ENCODE assay signal across 8 mouse cellular contexts in genomic region chr10:123076245-123077023, GRCm38 (mm10). TPM values are rescaled to one million over a fixed set of nuclear protein-coding genes. Genes with fewer than 3 reads are reported as not detected.
DNase-seq lines count a peak whose midpoint lies in the region; ATAC-seq and TF ChIP-seq lines count a peak whose summit lies in the region.

TSS of gene Mon2 (minus strand) at chr10:123076505.

- H3K4me3 ChIP-seq in cortical plate, adult 2 months (ENCODE audit: insufficient read depth, low read length), result peak within 1 kb of the TSS; percentile 51

- peak within 1 kb of the TSS; percentile 75 for H3K27ac ChIP-seq in cortical plate, adult 2 months (ENCODE audit: insufficient read depth, low read length)

- peak; percentile 99 for ATAC-seq in activated CD4-positive, CD25-positive, alpha-beta regulatory T cell, adult 4 months
- ATAC-seq in megakaryocyte progenitor cell, adult 5-6 weeks (replicated peaks; ENCODE audit: poor library complexity), result peak; percentile 96

- H3K4me1 ChIP-seq in cortical plate, adult 2 months (ENCODE audit: control insufficient read depth, insufficient read depth, low read length), result peaks cover 4% of the 10 kb centered on the region; the same call in 1 of the 2 replicates

- no peak for TF ChIP-seq CTCF in cortical plate, adult 2 months (IDR thresholded peaks at IDR 0.05; ENCODE audit: extremely low read depth, insufficient read depth, low read length)

- peak; percentile 96 for DNase-seq in gastrocnemius, postnatal 10 days
- peak; percentile 98 for DNase-seq in induced T-regulatory cell, adult 2 months (ENCODE audit: low read depth)
- DNase-seq in left cerebral cortex, adult 9 months (ENCODE audit: low spot score in 2 of 2), result peak; percentile 89 to 95
- peak; percentile 98 for DNase-seq in right cerebral cortex, postnatal 14 days
- peak; percentile 94 to 96 for DNase-seq in urinary bladder, postnatal 36 days (ENCODE audit: low spot score in 2 of 2)

- peak; percentile 74; the same call in 1 of the 2 replicates for TF ChIP-seq POLR2A in cortical plate, adult 2 months (IDR thresholded peaks at IDR 0.05; ENCODE audit: extremely low read depth, insufficient read depth, low read length)

RNA-seq across cellular contexts. Expression of gene Mon2, which starts in this region (rescaled TPM):
- 10 to 100 TPM; 17.2 to 22.6 TPM for polyA plus RNA-seq in activated CD4-positive, CD25-positive, alpha-beta regulatory T cell, adult 4 months (2017; shearing (Covaris generic))
- polyA plus RNA-seq in cortical plate, adult 2 months (2012; rRNA removed), result 53.6 and 57.9 TPM in 2 replicates
- total RNA-seq in gastrocnemius, postnatal 10 days (2021), result 10 to 100 TPM; 47.7 to 56.5 TPM
- total RNA-seq in megakaryocyte progenitor cell, adult 5-6 weeks (2015), result 25.6 and 45.4 TPM in 2 replicates
- total RNA-seq in megakaryocyte progenitor cell, adult 5-6 weeks (2017), result 35.9 and 48.0 TPM in 2 replicates

Comparison
In these comparisons a context has a peak if more than half of its experiments do, and no peak if none do; other contexts are left out.
1. Peak in every context shown above with its lines: DNase-seq, ATAC-seq, H3K4me3 ChIP-seq and H3K27ac ChIP-seq.